Mouse (Mus musculus) ES-E14 (cell line): Measurements from ENCODE around the gene Sbno1.

Experiments used
- CHD2 ChIP-seq: IDR thresholded peaks from 2 replicates; pipeline ENCODE4 v1.6.1; 2014; ENCODE audit warnings: mild to moderate bottlenecking, low read depth, low read length, inconsistent platforms
- HCFC1 ChIP-seq: IDR thresholded peaks from 2 replicates; pipeline ENCODE4 v1.6.1; 2012; ENCODE audit warnings: low read length, inconsistent platforms, borderline replicate concordance; ENCODE audit not compliant: insufficient read depth
- MAFK ChIP-seq: IDR thresholded peaks from 2 replicates; pipeline ENCODE4 v1.6.1; 2014; ENCODE audit warnings: mild to moderate bottlenecking, low read depth, low read length, inconsistent platforms; ENCODE audit not compliant: insufficient read depth
- ZC3H11A ChIP-seq: IDR thresholded peaks from 2 replicates; pipeline ENCODE4 v1.6.1; 2012; ENCODE audit warnings: low read depth, mild to moderate bottlenecking, inconsistent platforms, low read length, borderline replicate concordance
- ZNF384 ChIP-seq: IDR thresholded peaks from 2 replicates; pipeline ENCODE4 v1.6.1; 2012; ENCODE audit warnings: low read depth, low read length, inconsistent platforms

DNA sequence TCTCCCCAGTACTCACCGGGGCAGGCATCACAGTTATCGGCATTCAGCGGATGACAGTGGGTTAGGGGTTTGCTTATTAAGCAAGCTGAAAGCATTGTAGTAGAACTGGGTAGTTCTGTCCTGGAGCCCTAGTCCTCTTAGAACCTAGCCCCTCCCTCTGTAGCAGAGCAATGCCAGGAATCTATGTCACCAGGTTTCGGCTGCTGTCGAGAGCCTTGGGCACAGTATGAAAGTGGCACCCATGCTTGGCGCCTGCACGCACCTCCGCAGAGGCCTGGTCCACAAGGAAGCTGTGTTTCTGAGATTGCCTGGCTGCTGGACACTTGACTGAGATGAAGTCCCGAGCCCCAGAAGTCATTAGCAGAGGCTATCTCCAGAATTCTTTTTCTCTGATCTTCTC lies 88.7 kb downstream of the Sbno1 start:
- no peak for TF ChIP-seq HCFC1
- TF ChIP-seq MAFK = no peak
- no peak for TF ChIP-seq ZC3H11A
- TF ChIP-seq CHD2 = no peak
- no peak for TF ChIP-seq ZNF384
